Mouse (Mus musculus) liver, adult 2 months (tissue): ENCODE measurements around the gene Qser1.

Experiments
- CTCF ChIP-seq: fragments of 200-500 bp; IDR thresholded peaks from 2 replicates; pipeline ENCODE4 v1.5.1; 2011; ENCODE audit warnings: low read depth, low read length, control low read depth
- POLR2A ChIP-seq: fragments of 200-500 bp; IDR thresholded peaks from 2 replicates; pipeline ENCODE4 v1.6.1; 2011; ENCODE audit warnings: low read length, control low read depth; ENCODE audit not compliant: insufficient read depth; ENCODE audit errors: extremely low read depth

- TF ChIP-seq CTCF (no peak), POLR2A (no peak)
These were observed 76.2 kb downstream of the Qser1 start for GRCm38 (mm10) chr2:104740248-104740949.
